Mouse (Mus musculus): Measurements from ENCODE around the gene Gm28308.

Gene Gm28308

DNA sequence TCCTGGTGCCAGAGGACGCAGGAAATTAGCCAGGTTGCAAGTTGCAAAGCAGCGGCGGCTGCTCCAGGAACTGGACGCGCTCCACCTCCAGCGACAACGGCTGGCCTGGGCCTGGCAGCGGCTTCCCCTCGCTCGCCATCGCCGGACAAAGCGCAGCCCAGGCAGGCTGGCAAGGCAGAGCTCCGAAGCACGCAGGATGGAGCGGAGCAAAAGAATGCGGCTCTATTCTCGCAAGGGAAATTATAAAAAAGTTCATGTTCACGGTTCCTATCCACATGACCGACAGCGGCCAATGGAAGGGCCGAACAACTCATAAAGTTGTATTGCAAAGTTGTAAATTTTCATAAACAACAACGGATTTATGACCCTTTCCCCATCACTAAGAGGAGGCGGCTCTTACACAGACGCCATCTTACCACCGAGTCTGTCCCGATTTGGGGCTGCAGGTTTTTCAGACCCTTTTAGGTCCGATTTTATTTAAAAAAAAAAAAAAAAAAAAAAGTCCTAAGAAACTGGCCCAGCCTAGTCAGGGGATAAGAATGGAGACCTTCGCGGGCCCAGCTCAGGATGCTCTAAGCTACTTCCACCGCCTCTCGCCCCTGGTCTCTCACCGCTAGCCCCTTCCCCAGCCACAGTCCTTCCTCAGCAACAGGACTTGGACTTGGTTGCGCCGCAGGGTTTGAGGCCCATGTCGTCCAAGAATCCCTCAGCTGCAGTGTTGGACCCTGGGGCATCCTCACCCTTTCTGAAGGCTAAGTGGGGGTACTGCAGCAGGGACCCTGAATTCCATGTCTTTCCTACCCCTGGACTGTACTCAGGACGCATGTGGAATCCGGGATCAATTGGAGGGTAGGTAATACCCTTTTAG, at the start of gene Gm28308, which contains the start of gene Hoxa3:
Gm28308 (minus strand) TSS at position 221 of the 868 bp plus-strand sequence.
Hoxa3 (minus strand) TSS at position 218 of the 868 bp plus-strand sequence.
- DNase-seq (ENCODE audit: low spot score), result no peak

GRCm38 (mm10) chr6:52262463-52263320, 49.6 kb upstream of the Gm28308 start:
- DNase-seq (ENCODE audit: low spot score), result no peak

DNA sequence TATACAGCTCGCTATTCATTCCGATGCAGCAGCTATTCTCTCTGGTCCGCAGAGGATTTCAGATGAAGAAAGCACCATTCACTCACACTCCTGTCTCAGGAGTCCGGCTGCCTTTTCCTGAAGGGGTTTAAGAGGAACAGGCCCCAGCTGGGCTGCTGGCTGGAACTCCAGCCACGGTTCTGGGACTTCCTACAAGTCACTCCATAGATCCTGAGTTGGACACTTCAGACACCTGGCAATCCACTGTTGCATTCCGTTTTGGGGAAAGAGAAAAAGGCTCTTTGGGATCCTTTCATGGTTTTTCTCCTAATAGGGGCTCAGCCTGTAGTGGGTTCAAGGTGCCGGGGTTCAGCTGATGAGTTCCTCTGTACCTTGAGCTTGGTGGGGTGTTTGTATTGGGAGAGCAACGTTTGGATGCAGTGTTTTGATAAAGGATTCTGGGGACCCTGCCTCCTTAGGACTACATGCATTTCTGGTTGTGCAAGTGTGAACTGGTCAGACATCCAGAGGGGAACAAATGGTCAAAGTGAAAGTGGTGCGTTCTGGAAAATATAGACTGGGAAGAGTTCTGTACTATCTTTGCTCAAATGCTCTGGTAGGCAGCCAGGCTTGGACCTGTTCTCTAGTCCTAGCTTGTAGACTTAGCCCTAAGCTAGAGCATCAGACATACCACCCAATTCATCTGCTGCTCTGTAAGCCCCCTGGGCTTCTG, 48.8 kb upstream of the Gm28308 start:
- no peak for DNase-seq (ENCODE audit: low spot score)

- no peak for DNase-seq (ENCODE audit: low spot score)
Measured at GRCm38 (mm10) chr6:52260654-52261575, 47.8 kb upstream of the Gm28308 start, which contains the start of gene Hoxa13. TSS of gene Hoxa13 (minus strand) at chr6:52260880.

DNA sequence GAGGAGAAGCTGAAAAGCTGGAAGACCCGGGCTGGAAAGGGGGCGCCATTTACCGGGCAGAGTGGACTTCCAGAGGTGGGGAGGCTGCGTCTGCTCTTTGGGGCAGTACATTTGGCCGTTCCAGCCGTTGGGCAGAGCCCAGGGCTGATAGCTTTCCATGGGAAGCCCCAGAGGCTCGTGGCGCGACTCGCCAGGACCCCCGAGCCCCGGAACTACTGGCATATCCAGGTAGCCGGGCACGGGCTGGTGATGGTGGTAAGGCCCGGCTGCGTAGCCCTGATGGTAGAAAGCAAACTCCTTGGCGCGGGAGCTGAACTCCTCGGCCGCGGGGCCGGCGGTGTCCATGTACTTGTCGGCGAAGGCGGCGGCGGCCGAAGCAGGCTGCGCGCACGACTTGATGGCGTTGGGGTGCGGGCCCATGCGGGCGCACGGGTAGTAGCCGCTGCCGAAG, 46.7 kb upstream of the Gm28308 start:
- no peak for DNase-seq (ENCODE audit: low spot score)

GRCm38 (mm10) chr6:52259081-52259790, 46.1 kb upstream of the Gm28308 start:
- no peak for DNase-seq (ENCODE audit: low spot score)

- DNase-seq (ENCODE audit: low spot score), result peak; percentile 56
Measured at GRCm38 (mm10) chr6:52256956-52257355, 43.8 kb upstream of the Gm28308 start.

GRCm38 (mm10) chr6:52253511-52254500, 40.7 kb upstream of the Gm28308 start:
- no peak for DNase-seq (ENCODE audit: low spot score)

DNA sequence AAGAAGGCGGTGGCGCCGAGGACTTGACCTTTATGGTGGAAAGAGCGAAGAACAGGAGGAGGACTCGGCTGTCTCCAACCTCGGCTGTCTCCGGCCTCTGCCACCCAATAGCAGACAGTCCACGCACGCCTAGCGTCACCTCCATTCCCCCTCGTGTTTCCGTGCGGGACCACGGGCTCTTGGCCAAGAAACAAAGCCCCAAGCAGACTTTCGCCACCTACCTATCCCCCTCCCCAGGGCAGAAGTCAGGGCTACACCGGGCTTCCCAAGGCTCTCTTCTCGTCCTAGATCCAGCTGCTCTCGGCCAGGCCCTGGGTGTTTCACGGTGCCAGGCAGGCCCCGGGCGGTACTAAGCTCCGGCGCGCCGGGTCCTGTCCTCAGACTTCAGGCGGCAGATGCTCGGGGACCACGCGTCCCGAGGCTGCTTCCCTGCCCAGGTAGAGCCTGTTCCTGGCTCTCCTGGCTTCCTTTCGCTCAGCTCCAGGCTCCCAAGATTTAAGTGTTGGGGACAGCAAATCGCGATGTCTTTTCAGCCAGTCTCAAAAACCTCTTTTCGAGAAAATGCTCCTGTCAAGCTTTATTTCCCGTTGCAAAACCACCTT, 39.7 kb upstream of the Gm28308 start:
- DNase-seq (ENCODE audit: low spot score), result no peak

DNA sequence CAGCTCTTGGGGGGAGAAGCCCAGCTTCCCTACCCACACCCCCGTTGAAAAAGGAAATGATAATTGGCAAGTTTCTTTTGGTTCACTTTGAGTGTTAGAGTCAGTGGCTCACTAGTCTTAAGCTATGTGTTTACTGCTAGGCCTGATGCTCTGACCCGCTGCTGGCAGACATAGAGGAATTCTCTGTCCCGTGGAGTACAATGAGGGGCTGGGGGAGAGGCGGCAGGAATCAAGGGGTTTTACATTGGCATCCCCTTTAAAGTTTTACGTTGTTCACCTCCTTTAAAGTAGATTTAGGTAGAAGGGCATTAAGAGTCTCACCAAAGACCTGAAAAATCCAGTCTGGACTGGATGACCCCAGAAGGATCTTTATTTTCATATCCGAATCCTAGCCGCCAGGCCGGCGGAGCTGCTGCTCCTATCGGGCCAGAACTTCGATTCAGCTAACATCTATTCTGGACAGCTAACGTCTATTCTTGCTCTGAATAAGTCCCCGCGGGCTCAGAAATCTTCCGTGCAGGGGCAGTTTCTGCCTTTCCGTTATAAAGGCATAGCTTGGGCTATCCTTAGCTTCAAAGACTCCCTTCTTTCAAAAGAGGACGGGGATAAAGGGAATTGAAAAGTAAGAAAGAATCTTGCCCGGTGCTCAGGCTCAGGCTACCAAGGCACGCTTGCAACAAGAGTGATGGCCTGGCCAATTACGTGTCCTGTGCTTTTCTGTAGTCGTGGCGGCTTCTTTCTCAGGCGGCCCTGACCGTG, 39.1 kb upstream of the Gm28308 start:
- DNase-seq (ENCODE audit: low spot score), result no peak

- DNase-seq (ENCODE audit: low spot score), result no peak
Measured at GRCm38 (mm10) chr6:52251177-52251879, 38.2 kb upstream of the Gm28308 start.

GRCm38 (mm10) chr6:52249826-52250225, 36.7 kb upstream of the Gm28308 start:
- no peak for DNase-seq (ENCODE audit: low spot score)

GRCm38 (mm10) chr6:52249415-52249738, 36.2 kb upstream of the Gm28308 start:
- no peak for DNase-seq (ENCODE audit: low spot score)

GRCm38 (mm10) chr6:52248638-52249414, 35.7 kb upstream of the Gm28308 start:
- no peak for DNase-seq (ENCODE audit: low spot score)

DNA sequence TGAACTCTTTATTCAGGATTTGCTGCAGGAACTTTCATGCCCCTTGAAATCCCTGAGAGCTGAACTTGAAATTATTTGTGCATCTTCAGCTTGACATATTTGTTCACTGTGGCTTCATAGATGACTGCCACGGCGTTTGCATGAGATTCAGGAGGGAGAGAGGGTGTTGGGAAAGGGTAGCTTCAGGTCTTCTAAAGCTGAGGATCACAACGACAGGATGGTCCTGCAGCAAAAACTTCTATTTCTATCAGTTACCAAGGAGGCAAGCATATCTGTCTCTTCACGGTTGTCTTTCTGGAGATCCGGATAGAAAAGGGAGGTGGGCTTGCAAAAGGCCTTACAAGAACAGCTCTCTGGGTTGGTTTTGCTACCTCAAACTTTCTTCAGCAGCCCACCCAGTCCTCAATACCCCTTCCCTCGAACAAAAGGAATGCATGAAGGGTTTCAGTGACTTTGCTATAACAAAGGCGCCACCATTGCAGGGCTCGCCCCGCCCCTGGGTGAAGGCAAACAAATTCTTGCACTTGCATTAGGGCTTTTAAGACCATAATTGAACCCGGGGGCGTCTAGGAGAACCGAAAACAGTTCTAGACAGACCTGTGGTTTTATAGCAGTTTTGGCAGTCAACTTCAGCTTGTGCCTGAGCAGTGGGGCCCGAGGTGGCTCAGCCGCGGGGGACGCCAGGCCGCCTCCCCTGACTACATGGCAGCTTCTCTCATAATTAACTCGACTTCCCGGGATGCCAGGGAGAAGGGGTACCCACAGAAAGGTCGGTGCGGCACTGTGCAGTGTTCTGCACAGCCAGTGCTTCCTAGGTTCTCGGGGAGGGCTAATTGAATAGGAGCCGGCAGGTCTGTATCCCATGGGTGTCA, 34.9 kb upstream of the Gm28308 start:
- DNase-seq (ENCODE audit: low spot score), result no peak

DNA sequence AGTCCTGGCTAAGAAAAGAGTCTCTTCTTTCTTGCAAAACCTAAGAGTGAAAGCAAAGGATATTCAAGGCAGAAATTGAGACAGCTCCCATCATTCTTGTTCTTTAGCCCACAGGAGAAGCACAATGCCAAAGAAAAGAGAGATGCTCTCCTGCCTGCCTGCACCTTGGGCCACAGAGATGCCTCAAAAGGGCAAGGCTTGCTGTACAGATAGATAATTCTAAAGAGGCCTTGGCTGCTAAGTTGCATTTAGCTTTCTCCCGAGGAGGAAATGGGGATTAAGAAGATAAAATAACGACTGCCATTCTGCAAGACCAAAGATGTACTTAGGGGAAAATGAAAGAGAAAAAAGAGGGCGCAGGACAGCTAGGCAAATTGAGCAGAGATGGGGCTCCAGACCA, 33.8 kb upstream of the Gm28308 start:
- no peak for DNase-seq (ENCODE audit: low spot score)
